Mouse (Mus musculus) neural tube, embryonic 12.5 days (tissue): ENCODE measurements around the gene Bicral. TPM values are rescaled to one million over a fixed set of nuclear protein-coding genes. Genes with fewer than 3 reads are reported as not detected.

ENCODE experiments used
- ATAC-seq: fragments of 200-750 bp; cut with Nextera tagmentation; 2 replicates; pipeline ENCODE4 v1.8.0; 2017; ENCODE audit warnings: low read depth, mild to moderate bottlenecking, moderate TSS enrichment, moderate library complexity; ENCODE audit not compliant: low FRiP score
- H3K27ac ChIP-seq: fragments of 300-500 bp; sonication (generic); 2 replicates; pipeline ENCODE4 v1.5.1; 2016
- H3K27me3 ChIP-seq: fragments of 300-500 bp; sonication (generic); replicated peaks from 2 replicates; pipeline ENCODE4 v1.6.1; 2016; ENCODE audit warnings: mild to moderate bottlenecking
- H3K36me3 ChIP-seq: fragments of 300-500 bp; sonication (generic); 2 replicates; pipeline ENCODE4 v1.6.1; 2016; ENCODE audit warnings: mild to moderate bottlenecking
- H3K4me1 ChIP-seq: fragments of 300-500 bp; sonication (generic); 2 replicates; pipeline ENCODE4 v1.6.1; 2016
- H3K4me2 ChIP-seq: fragments of 300-500 bp; sonication (generic); replicated peaks from 2 replicates; pipeline ENCODE4 v1.6.1; 2016; ENCODE audit warnings: mild to moderate bottlenecking
- H3K4me3 ChIP-seq: fragments of 300-500 bp; sonication (generic); 2 replicates; pipeline ENCODE4 v1.5.1; 2016
- H3K9ac ChIP-seq: fragments of 300-500 bp; sonication (generic); 2 replicates; pipeline ENCODE4 v1.6.1; 2016; ENCODE audit warnings: mild to moderate bottlenecking
- H3K9me3 ChIP-seq: fragments of 300-500 bp; sonication (generic); 2 replicates; pipeline ENCODE4 v1.6.1; 2016; ENCODE audit warnings: mild to moderate bottlenecking
- WGBS: fragments of 180-500 bp; shearing (Covaris S2); methylation state at CpG from one replicate; pipeline ENCODE4 v1.1.7; 2016; 5-methylcytosine and 5-hydroxymethylcytosine counted together
- polyA plus RNA-seq: library from polyadenylated mRNA; unstranded; fragments of >200 nt; fragmentation: Nextera tagmentation; extraction: Ambion mirVana; gene quantifications from 2 replicates; pipeline ENCODE4 v1.2.1, GENCODE M21; 2016

Bicral gene
- polyA plus RNA-seq, 1 experiment from 2014 or later = 8.0 TPM

- Histone ChIP-seq H3K36me3 (no peaks in the 10 kb centered on the region), H3K4me3 (no peak overlapping the region), H3K4me2 (no peak overlapping the region), H3K4me1 (no peaks in the 10 kb centered on the region), H3K27ac (no peak overlapping the region), H3K27me3 (no peaks in the 10 kb centered on the region), H3K9me3 (no peaks in the 10 kb centered on the region), H3K9ac (no peak overlapping the region)
- no peak for ATAC-seq
- WGBS = 86% methylated on average over 12 of the region's 12 CpGs
These were observed 99.5 kb downstream of the Bicral start for GRCm38 (mm10) chr17:46758753-46759152.

DNA sequence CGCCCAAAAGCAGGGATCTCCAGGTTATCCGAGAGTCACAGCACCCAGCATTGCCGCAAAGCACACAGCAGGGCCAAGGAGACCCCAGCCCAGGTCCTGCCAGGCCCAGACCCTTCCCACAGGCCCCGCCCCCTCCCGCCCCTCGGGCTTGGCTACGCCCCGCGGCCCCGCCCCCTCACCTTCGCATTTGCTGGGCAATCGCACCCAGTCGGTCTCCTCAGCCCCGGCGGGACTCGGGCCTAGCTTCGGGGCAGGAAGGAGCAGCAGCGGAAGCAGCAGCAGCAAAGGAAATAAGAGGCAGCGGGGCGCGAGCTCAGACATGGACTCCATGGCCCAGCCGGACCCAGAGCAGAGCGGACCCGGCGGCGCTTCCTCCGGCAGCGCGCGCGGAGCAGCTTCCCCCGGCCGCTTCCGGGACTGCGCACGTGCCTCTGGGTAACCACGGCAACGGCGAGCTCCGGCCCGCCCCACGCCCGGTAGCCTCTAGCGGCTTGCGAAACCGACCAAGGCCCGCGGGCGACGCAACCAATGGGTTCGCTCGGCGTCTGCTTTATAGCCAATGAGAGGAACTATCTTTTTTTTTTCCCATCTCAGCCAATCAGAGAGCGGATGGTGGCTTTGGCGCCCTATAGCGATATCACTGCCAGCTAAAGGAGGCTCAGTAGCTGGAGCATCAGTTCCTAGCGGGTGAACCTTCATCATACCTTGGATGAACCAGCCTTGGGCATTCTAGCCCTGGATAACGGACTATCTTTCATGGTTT is 106.3 kb downstream of the Bicral start, which contains the start of gene Cnpy3:
TSS of gene Cnpy3 (minus strand) at position 421 of the 763 bp plus-strand sequence.
- peak within 1 kb of the TSS; percentile 81 for H3K4me3 ChIP-seq
- peak within 1 kb of the TSS; percentile 79 for H3K4me2 ChIP-seq
- no peaks in the 10 kb centered on the region for H3K9me3 ChIP-seq
- peak within 1 kb of the TSS; percentile 75 for H3K27ac ChIP-seq
- H3K36me3 ChIP-seq = peaks cover 4% of the 10 kb centered on the region; the same call in 1 of the 2 replicates
- peak within 1 kb of the TSS; percentile 73 for H3K9ac ChIP-seq
- H3K4me1 ChIP-seq = peaks cover 16% of the 10 kb centered on the region
- WGBS = under 1% methylated on average over 58 of the region's 58 CpGs
- ATAC-seq = peak; percentile 98
- no peaks in the 10 kb centered on the region for H3K27me3 ChIP-seq

DNA sequence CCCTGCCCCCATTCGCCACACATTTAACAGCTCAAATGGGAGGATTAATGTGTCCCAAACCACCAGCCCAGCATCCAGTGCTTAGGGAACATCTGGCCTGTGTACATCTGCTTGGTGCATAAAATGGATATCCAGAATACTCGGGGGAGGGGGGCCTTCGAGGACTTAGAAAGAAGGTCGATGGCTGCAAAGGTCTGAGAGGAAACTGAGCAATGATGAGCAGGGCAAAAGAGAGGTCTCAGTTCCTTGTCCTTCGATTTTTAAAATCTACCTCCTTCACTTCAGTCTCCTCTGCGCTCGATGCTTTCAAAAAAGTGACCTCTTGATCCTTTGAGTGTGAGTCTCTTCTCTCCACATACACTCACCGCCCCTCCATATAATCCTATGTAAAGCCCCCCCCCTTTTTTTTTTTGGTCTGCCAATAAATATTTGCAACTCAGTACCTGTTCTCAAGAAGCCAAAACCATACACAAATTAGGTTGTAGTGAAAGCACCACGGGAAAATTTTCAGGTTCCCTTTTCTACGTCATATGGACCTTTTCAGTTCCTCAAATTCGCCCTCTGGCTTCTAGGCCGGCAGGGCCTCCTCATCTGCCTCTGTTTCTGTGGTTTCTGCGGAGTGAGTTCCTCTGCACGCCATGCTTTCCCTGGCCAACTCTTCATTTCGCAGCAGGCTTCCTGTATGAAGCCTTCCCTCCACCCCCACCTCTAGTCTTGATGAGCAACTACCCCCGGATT is 107.1 kb downstream of the Bicral start:
- Histone ChIP-seq H3K4me1 (peaks cover 16% of the 10 kb centered on the region), H3K27ac (peak overlapping the region; percentile 75), H3K27me3 (no peaks in the 10 kb centered on the region), H3K36me3 (peaks cover 9% of the 10 kb centered on the region; the same call in 1 of the 2 replicates), H3K4me3 (peak overlapping the region; percentile 81), H3K9ac (peak overlapping the region; percentile 73), H3K9me3 (no peaks in the 10 kb centered on the region), H3K4me2 (peak overlapping the region; percentile 79)
- no peak for ATAC-seq
- WGBS = 29% methylated on average over 16 of the region's 16 CpGs

DNA sequence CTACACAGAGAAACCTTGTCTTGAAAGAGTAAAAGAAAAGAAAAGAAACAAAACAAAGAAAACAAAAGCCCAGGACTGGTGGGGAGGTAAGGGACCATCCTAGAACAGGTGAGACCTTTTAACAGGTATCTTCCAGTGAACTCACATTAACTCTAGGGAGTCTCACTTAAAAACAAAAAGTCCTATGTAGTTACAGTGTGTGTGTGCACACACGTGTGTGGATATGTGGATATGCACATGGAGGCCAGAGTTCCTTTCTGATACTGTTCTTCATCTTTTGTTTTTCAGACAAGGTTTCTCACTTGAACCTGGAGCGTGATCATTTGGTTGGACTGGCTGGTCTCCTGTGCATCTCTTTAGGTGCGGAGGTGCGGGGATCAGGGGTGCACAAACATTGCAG is 107.7 kb downstream of the Bicral start:
- 89% methylated on average over 4 of the region's 4 CpGs for WGBS
- no peak for ATAC-seq
- Histone ChIP-seq H3K9ac (peak overlapping the region; percentile 73; the same call in 1 of the 2 replicates), H3K9me3 (no peaks in the 10 kb centered on the region), H3K27me3 (no peaks in the 10 kb centered on the region), H3K36me3 (peaks cover 13% of the 10 kb centered on the region; the same call in 1 of the 2 replicates), H3K4me3 (peak overlapping the region; percentile 81; the same call in 1 of the 2 replicates), H3K4me1 (peaks cover 16% of the 10 kb centered on the region), H3K27ac (no peak overlapping the region), H3K4me2 (peak overlapping the region; percentile 79)

GRCm38 (mm10) chr17:46749282-46749681 is 109.0 kb downstream of the Bicral start:
- no peak overlapping the region for H3K27ac ChIP-seq
- H3K9ac ChIP-seq = no peak overlapping the region
- H3K9me3 ChIP-seq = no peaks in the 10 kb centered on the region
- no peak for ATAC-seq
- H3K36me3 ChIP-seq = peaks cover 20% of the 10 kb centered on the region
- no peak overlapping the region for H3K4me3 ChIP-seq
- H3K4me1 ChIP-seq = peaks cover 16% of the 10 kb centered on the region
- 92% methylated on average over 5 of the region's 5 CpGs for WGBS
- H3K27me3 ChIP-seq = no peaks in the 10 kb centered on the region
- H3K4me2 ChIP-seq = no peak overlapping the region

Other genes starting within 250 kb of the Bicral start
- 68.3 and 69.7 TPM in 2 replicates for gene Ptk7, start 229.0 kb downstream of the Bicral start, polyA plus RNA-seq
- 45.2 and 47.4 TPM in 2 replicates for gene Klc4, start 212.5 kb downstream of the Bicral start, polyA plus RNA-seq
- 76.9 and 86.9 TPM in 2 replicates for gene Mrpl2, start 212.3 kb downstream of the Bicral start, polyA plus RNA-seq
- 42.0 and 45.2 TPM in 2 replicates for gene Cul7, start 208.1 kb downstream of the Bicral start, polyA plus RNA-seq
- 52.1 and 54.1 TPM in 2 replicates for gene Rrp36, start 184.1 kb downstream of the Bicral start, polyA plus RNA-seq
- 178 and 189 TPM in 2 replicates for gene Mea1, start 179.7 kb downstream of the Bicral start, polyA plus RNA-seq
- 146 and 148 TPM in 2 replicates for gene Klhdc3, start 177.6 kb downstream of the Bicral start, polyA plus RNA-seq
- 89.5 and 107 TPM in 2 replicates for gene Ppp2r5d, start 153.4 kb downstream of the Bicral start, polyA plus RNA-seq
- gene Pex6, start 147.0 kb downstream of the Bicral start, polyA plus RNA-seq = 35.8 and 36.9 TPM in 2 replicates
- gene Gnmt, start 129.3 kb downstream of the Bicral start, polyA plus RNA-seq = 0.43 and 0.49 TPM in 2 replicates
- gene Cnpy3, start 106.3 kb downstream of the Bicral start, polyA plus RNA-seq = 58.4 and 62.0 TPM in 2 replicates
- 0.41 and 0.65 TPM in 2 replicates for gene Ptcra, start 94.8 kb downstream of the Bicral start, polyA plus RNA-seq
- 34.9 and 46.6 TPM in 2 replicates for gene 2310039H08Rik, start 85.8 kb downstream of the Bicral start, polyA plus RNA-seq
- 125 and 139 TPM in 2 replicates for gene Rpl7l1, start 75.8 kb downstream of the Bicral start, polyA plus RNA-seq
- 87.8 and 89.5 TPM in 2 replicates for gene Tbcc, start 32.2 kb upstream of the Bicral start, polyA plus RNA-seq
- gene Prph2, start 52.0 kb upstream of the Bicral start, polyA plus RNA-seq = not detected in 2 replicates
- gene Ubr2, start 152.1 kb upstream of the Bicral start, polyA plus RNA-seq = 22.6 and 22.7 TPM in 2 replicates